Mouse (Mus musculus): ENCODE data around the gene Tmem104.

The Tmem104 gene

DNA sequence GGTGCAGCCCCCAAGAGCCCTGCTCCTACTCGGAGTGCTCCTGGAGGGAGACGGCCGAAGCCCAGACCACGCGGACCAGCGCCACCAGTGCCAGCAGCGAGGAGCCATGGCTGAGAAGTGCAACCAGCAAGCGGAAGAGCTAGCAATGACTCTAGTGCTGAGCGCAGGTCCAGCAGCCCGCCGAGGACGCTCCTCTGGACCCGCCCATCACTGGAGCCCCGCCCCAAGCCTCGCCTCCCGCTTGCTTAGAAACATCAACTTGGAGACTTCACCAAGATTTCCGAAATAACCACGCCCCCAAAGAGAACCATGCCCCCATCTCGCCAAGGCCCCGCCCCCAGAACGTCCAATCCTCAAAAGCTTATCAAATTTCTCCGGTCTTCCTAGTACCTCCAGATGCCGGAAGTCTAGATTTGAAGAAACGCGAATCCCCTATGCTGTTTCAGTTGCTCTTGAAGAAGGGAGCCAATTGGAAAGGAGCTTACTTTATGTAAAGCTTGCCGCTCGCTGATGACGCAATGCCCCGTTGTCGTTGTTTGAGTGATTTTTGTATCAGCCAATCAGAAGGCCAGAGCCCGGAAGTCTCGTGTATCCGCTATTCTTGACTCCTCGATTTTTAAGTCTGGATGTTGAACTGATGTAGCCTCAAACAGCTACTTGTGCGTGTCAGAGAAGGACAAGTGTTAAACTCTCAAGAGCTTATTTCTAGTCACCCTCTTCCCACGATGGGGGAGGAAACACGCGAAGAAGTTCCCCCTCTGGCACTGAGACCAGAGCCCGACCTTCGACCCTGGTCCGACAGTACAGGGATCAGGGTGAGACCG is 89.7 kb downstream of the Tmem104 start, which contains the start of gene Fdxr:
Fdxr (minus strand) TSS at position 271 of the 824 bp plus-strand sequence.
- Histone ChIP-seq H3K36me3 (ENCODE audit: control insufficient read depth, insufficient read depth, low read length, poor library complexity, severe bottlenecking) (no peaks in the 10 kb centered on the region), H3K27me3 (ENCODE audit: control insufficient read depth, insufficient read depth, low read length, poor library complexity, severe bottlenecking) (no peaks in the 10 kb centered on the region)
- peak; percentile 100 for DNase-seq (ENCODE audit: low read depth, low spot score)

DNA sequence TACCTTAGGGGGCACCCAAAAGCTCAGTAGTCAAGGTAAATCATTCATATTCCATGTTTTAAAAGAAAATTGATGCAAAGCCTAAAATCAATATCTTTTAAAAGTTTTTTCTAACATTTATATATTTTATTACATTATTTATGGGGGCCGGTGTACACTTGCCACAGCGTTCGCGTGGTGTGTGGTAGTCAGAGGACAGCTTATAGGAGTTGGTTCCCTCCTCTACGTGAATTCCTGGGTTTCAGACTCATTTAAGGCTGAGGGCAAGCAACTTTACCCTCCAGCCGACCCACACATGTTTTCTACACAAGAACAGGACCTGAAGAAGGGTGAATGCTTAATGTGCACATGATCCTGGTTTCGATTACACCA is 90.3 kb downstream of the Tmem104 start:
- no peaks in the 10 kb centered on the region for H3K27me3 ChIP-seq (ENCODE audit: control insufficient read depth, insufficient read depth, low read length, poor library complexity, severe bottlenecking)
- H3K36me3 ChIP-seq (ENCODE audit: control insufficient read depth, insufficient read depth, low read length, poor library complexity, severe bottlenecking) = no peaks in the 10 kb centered on the region
- DNase-seq (ENCODE audit: low read depth, low spot score) = no peak

DNA sequence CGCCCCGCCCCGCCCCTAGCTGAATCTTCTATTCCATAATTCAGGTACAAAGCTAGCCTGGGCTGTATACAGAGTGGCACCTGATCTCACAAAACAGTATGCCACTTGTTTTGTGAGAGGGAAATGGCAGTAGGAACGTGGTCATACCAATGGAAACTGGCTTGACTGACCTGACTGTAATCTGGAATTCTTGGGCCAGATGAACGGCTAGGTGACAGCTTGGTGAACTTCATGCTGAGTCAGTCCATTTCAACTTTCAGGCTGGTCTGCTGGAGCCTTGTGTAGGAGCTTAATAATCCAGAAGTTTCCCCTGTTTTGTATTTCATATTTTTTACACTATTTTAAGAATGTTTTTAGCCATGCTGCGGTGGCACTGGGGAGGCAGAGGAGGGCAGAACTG is 90.9 kb downstream of the Tmem104 start:
- no peaks in the 10 kb centered on the region for H3K36me3 ChIP-seq (ENCODE audit: control insufficient read depth, insufficient read depth, low read length, poor library complexity, severe bottlenecking)
- DNase-seq (ENCODE audit: low read depth, low spot score) = no peak
- H3K27me3 ChIP-seq (ENCODE audit: control insufficient read depth, insufficient read depth, low read length, poor library complexity, severe bottlenecking) = no peaks in the 10 kb centered on the region

DNA sequence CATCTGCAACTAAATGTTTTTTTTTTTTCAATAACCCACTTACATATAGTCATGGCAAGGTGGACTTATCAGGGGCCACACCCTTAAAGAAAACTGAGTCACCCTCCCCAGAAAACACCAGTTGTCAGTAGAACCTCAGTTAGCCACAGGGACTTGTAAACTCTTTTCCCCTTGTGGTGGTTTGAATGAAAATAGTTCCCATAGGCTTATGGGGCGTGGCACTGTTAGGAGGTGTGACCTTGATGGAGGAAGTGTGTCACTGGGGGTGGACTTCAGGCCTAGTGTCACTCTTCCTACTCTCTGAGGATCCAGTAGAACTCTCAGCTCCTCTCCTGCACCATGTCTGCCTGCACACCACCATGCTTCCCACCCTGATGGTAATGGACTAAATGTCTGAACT is 92.4 kb downstream of the Tmem104 start:
- Histone ChIP-seq H3K27me3 (ENCODE audit: control insufficient read depth, insufficient read depth, low read length, poor library complexity, severe bottlenecking) (no peaks in the 10 kb centered on the region), H3K36me3 (ENCODE audit: control insufficient read depth, insufficient read depth, low read length, poor library complexity, severe bottlenecking) (no peaks in the 10 kb centered on the region)
- peak; percentile 26 for DNase-seq (ENCODE audit: low read depth, low spot score)

DNA sequence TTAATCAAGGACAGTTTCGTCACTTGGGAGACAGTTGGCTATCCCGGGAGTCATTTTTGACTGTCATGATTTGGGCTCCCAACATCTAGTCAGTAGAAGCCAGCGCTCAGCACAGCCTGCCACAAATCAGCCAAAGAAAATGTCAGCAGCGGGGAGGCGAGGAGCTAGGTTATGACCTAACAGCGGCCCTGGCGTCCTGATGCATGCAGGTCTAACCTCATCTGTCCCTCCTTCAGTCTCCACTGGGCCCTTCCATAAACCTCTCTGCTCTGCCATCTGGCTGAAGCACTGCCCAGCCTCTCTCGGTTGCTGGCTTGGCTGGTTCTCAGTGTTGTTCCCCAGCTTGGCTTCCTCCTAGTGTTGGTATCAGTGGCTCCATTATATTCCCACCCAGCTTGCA is 95.0 kb downstream of the Tmem104 start:
- DNase-seq (ENCODE audit: low read depth, low spot score) = no peak
- Histone ChIP-seq H3K27me3 (ENCODE audit: control insufficient read depth, insufficient read depth, low read length, poor library complexity, severe bottlenecking) (no peaks in the 10 kb centered on the region), H3K36me3 (ENCODE audit: control insufficient read depth, insufficient read depth, low read length, poor library complexity, severe bottlenecking) (no peaks in the 10 kb centered on the region)

DNA sequence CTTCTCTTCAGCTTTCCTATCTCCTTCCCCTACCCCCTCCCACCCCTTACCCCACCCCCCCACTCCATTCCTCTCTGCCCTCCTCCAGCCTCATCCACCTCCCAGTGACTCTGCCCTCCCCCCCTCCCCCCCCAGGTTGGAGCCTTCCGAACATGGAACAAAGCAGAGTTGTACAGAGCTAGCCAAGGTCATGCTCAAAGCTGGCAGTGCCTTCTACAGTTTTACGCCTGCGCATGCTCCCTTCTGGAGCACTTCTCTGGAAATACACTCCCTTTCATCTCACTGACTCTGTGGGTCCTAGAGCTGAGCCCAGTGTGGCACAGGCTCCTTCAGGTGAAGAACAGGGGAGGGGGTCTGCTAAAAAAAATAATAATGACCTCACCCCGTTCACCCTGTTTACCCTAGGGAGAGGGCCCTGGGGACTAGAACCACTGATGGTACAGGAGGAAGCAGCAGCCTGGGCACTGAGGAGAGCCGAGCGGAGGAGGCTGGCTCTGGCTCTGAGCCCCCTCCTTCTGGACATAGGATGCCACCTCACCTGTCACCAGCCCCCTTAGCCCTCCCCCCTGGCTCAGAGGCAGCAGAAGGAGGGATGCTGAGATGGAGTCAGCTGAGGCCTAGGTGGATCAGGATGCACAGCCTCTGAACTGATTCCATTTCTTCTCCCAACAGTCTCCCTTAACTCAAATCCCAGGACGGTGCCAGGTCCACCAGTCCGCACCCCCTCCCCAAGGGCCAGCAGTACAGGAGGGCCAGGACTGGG is 95.6 kb downstream of the Tmem104 start:
- H3K36me3 ChIP-seq (ENCODE audit: control insufficient read depth, insufficient read depth, low read length, poor library complexity, severe bottlenecking) = no peaks in the 10 kb centered on the region
- DNase-seq (ENCODE audit: low read depth, low spot score) = no peak
- no peaks in the 10 kb centered on the region for H3K27me3 ChIP-seq (ENCODE audit: control insufficient read depth, insufficient read depth, low read length, poor library complexity, severe bottlenecking)

DNA sequence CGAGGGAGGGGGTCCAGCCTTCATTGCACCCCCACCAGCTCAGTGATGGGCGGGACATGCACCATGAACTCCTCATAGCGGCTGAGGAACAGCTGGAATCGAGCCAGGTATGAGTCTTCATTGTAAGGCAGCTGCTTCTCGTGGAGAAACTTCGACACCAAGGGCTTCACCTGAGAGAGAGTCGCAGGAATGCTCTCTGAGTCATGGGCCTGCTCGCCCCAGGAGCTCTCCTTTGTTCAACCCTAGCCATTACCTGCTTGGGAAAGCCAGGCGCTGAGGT is 96.1 kb downstream of the Tmem104 start:
- Histone ChIP-seq H3K36me3 (ENCODE audit: control insufficient read depth, insufficient read depth, low read length, poor library complexity, severe bottlenecking) (no peaks in the 10 kb centered on the region), H3K27me3 (ENCODE audit: control insufficient read depth, insufficient read depth, low read length, poor library complexity, severe bottlenecking) (no peaks in the 10 kb centered on the region)
- no peak for DNase-seq (ENCODE audit: low read depth, low spot score)

DNA sequence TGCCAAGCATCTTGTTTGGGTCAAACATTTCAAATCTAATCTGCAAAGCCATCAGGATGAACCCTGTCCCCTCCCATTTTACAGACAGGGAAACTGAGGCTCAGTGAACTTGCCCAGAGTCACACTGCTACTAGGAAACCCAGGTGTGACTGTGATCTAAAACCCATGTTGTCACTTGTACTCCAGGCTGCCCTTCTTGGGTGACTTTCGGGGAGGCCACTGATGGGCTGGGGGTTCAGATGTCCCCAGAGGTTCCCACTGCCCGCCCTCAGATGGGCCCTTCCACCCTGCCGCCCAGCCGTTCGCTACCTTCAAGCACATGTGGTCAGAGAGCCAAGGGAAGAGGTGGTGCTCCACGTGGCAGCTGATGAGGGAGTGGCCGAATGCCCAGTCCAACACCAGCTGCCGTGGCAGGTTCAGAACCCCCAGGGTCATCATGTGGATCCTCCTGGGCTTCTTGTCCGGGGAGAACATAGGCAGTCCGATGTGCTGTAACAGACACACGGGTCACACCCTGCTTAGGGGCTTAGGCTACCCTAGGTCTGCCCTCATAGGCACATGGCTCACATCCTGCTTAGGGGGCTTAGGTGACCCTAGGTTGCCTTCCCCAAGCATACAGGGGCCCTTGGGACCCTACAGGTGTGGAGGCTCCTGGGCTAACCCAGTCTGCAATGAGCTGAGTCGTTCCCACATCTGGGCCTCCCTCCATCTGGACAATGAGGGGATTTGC is 96.8 kb downstream of the Tmem104 start:
- H3K27me3 ChIP-seq (ENCODE audit: control insufficient read depth, insufficient read depth, low read length, poor library complexity, severe bottlenecking) = no peaks in the 10 kb centered on the region
- no peaks in the 10 kb centered on the region for H3K36me3 ChIP-seq (ENCODE audit: control insufficient read depth, insufficient read depth, low read length, poor library complexity, severe bottlenecking)
- DNase-seq (ENCODE audit: low read depth, low spot score) = no peak

DNA sequence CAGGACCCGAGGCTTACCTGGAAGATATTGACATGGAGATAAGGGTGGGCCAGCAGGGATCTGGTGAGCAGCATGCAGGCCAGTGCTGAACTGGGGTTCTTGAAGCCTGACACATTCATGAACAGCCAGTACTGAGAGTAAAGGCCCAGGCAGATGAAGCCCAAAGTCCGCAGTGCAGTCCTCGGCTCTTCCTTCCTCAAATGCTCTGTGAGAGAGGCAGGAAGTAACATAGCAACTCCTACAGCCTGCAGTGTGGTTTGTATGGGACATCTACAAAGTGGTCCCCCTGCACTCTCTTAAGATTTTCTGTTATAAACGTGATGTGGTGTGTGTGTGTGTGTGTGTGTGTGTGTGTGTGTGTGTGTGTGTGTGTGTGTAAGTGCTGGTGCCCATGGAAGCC is 98.0 kb downstream of the Tmem104 start:
- Histone ChIP-seq H3K36me3 (ENCODE audit: control insufficient read depth, insufficient read depth, low read length, poor library complexity, severe bottlenecking) (no peaks in the 10 kb centered on the region), H3K27me3 (ENCODE audit: control insufficient read depth, insufficient read depth, low read length, poor library complexity, severe bottlenecking) (no peaks in the 10 kb centered on the region)
- no peak for DNase-seq (ENCODE audit: low read depth, low spot score)

DNA sequence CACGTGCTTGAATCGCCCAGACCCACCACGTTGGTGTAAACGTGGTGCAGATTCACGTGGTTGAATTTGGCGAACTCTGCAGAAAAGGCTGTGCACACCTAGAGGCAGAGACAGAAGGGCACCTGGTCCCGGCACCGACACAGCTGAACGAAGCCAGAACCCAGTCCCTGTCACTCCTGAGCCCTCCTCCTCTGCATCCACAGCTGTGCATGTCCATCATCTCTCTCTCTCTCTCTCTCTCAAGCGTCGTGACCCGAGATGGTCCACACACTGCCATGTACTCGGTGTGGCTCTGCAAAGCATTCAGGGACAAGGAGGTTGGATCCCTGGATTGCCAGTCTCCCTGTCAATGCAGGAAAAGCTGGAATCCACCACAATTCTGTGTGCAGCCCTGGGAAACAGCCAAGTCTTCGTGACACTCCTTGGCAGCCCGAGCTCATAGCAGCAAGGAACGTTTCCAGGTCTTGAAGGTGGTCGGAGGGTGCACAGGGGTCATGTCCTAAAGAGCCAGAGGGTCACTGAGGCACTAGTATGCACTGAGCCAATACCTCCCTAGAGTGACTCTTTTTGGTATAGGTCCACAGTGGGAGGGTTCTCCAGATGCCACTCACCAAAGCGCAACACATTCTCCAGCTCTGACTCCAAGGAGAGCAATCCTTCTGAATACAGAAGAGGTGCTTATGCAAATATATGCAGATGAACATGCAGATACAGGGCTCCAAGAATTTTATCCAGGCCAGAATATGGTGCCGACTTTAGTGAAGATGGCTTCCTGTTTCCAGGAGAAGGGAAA is 99.1 kb downstream of the Tmem104 start:
- DNase-seq (ENCODE audit: low read depth, low spot score) = no peak

DNA sequence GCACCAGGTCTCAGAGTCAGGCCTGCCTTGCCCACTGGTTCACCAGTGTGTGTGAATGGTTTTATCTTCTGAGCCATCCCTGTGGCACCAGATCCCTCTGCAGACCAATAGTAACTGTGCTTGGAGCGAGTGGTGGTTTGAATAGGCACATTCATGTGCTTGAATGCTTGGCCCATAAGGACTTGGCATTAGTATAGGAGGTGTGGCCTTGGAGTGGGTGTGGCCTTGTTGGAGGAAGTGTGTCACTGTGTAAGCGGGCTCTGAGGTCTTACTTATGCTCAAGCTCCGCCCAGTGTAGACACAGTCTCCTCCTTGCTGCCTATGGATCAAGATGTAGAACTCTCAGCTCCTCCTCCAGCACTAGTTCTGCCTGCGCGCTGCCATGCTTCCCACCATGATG is 100.1 kb downstream of the Tmem104 start:
- Histone ChIP-seq H3K27me3 (ENCODE audit: control insufficient read depth, insufficient read depth, low read length, poor library complexity, severe bottlenecking) (no peaks in the 10 kb centered on the region), H3K36me3 (ENCODE audit: control insufficient read depth, insufficient read depth, low read length, poor library complexity, severe bottlenecking) (no peaks in the 10 kb centered on the region)
- DNase-seq (ENCODE audit: low read depth, low spot score) = no peak

More for the DNA sequence above, 99.1 kb downstream of the Tmem104 start:
- H3K27me3 ChIP-seq (ENCODE audit: control insufficient read depth, insufficient read depth, low read length, poor library complexity, severe bottlenecking) = no peaks in the 10 kb centered on the region
- no peaks in the 10 kb centered on the region for H3K36me3 ChIP-seq (ENCODE audit: control insufficient read depth, insufficient read depth, low read length, poor library complexity, severe bottlenecking)

DNA sequence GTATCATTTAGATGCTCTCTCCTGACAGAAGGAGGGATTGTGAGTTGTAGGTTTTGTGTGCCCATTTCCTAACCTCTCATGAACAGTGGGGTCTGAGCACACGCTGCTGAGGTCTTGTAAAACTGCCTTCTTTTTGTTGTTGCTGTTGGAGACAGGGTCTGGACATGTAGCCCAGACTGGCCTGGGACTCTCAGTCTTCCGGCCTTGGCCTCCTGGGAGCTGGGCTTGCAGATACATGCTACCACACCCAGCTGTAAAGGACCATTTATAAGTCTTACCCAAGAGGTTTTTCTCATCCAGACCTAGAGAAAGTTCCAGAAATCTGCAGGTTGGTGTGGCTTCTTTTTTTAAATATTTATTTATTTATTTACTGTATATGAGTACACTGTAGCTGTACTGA is 101.0 kb downstream of the Tmem104 start:
- Histone ChIP-seq H3K27me3 (ENCODE audit: control insufficient read depth, insufficient read depth, low read length, poor library complexity, severe bottlenecking) (no peaks in the 10 kb centered on the region), H3K36me3 (ENCODE audit: control insufficient read depth, insufficient read depth, low read length, poor library complexity, severe bottlenecking) (no peaks in the 10 kb centered on the region)
- no peak for DNase-seq (ENCODE audit: low read depth, low spot score)

DNA sequence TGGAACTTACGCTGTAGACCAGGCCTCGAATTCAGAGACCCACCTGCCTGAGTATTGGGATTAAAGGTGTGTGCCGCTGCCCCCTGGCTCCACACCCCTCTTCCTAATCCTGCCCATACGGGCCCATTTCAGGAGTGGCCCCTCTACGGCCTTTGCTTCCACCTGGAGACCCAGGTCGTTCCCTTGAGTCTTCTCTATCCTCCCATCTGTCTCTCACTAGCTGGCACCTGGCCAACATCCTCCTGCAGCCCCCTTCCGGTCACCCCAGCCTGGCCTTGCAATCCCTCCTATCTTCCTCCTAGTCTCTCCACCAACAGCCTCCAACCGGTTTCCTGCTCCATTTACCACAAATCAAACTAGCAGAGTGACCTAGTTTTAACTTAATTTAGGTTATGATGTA is 102.6 kb downstream of the Tmem104 start:
- no peak for DNase-seq (ENCODE audit: low read depth, low spot score)
- Histone ChIP-seq H3K36me3 (ENCODE audit: control insufficient read depth, insufficient read depth, low read length, poor library complexity, severe bottlenecking) (no peaks in the 10 kb centered on the region), H3K27me3 (ENCODE audit: control insufficient read depth, insufficient read depth, low read length, poor library complexity, severe bottlenecking) (no peaks in the 10 kb centered on the region)

DNA sequence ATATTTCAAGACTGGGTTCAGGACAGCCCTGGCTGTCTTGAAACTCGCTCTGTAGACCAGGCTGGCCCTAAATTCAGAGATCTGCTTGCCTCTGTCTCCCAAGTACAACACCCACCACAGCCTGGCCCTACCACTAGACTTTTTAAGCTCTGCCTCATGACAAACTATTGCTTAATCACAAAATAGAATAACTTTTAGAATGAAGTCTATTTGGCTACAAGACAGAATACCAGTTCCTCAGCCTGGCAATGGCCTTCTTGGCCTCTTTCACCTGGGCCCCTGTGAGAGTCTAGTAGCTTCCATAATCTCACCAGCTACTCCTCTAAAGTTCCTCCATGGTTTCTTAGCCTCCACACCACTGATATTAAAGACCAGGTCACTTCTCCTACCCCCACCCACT is 103.0 kb downstream of the Tmem104 start:
- Histone ChIP-seq H3K27me3 (ENCODE audit: control insufficient read depth, insufficient read depth, low read length, poor library complexity, severe bottlenecking) (no peaks in the 10 kb centered on the region), H3K36me3 (ENCODE audit: control insufficient read depth, insufficient read depth, low read length, poor library complexity, severe bottlenecking) (no peaks in the 10 kb centered on the region)
- no peak for DNase-seq (ENCODE audit: low read depth, low spot score)

Measured in splenic B cell, adult 2 months (primary cell).